Mouse (Mus musculus) limb, embryonic 11.5 days (tissue): ENCODE results near the gene Ushbp1. TPM values are rescaled to one million over a fixed set of nuclear protein-coding genes. Genes with fewer than 3 reads are reported as not detected.
A peak's percentile ranks its signal among the peaks of the same experiment; 100 is the strongest.

Source experiments
- ATAC-seq: fragments of 200-750 bp; cut with Nextera tagmentation; 2 replicates; pipeline ENCODE4 v1.8.0; 2017; ENCODE audit warnings: low read depth; ENCODE audit not compliant: insufficient number of reproducible peaks, low FRiP score, low TSS enrichment
- DNase-seq: peaks from one replicate; pipeline ENCODE4 v3.0.0-alpha.2; 2015; ENCODE audit warnings: low spot score
- H3K27ac ChIP-seq: fragments of 300-500 bp; sonication (generic); replicated peaks from 2 replicates; pipeline ENCODE4 v1.5.1; 2014; ENCODE audit warnings: low read depth, mild to moderate bottlenecking, low read length
- H3K27me3 ChIP-seq: fragments of 300-500 bp; sonication (generic); 2 replicates; pipeline ENCODE4 v1.6.1; 2014; ENCODE audit warnings: mild to moderate bottlenecking, low read length, mixed read lengths; ENCODE audit not compliant: control insufficient read depth, insufficient read depth
- H3K36me3 ChIP-seq: fragments of 300-500 bp; sonication (generic); 2 replicates; pipeline ENCODE4 v1.6.1; 2014; ENCODE audit warnings: mild to moderate bottlenecking, low read length, moderate library complexity, mixed read lengths; ENCODE audit not compliant: control insufficient read depth, insufficient read depth
- H3K4me1 ChIP-seq: fragments of 300-500 bp; sonication (generic); 2 replicates; pipeline ENCODE4 v1.6.1; 2014; ENCODE audit warnings: low read length, mixed read lengths; ENCODE audit not compliant: control insufficient read depth, insufficient read depth
- H3K4me2 ChIP-seq: fragments of 300-500 bp; sonication (generic); 2 replicates; pipeline ENCODE4 v1.6.1; 2014; ENCODE audit warnings: low read depth, mild to moderate bottlenecking, moderate library complexity; ENCODE audit not compliant: severe bottlenecking
- H3K4me3 ChIP-seq: fragments of 300-500 bp; sonication (generic); 2 replicates; pipeline ENCODE4 v1.5.1; 2014; ENCODE audit warnings: low read depth, low read length
- H3K9ac ChIP-seq: fragments of 300-500 bp; sonication (generic); 2 replicates; pipeline ENCODE4 v1.6.1; 2014; ENCODE audit warnings: mild to moderate bottlenecking, low read length
- H3K9me3 ChIP-seq: fragments of 300-500 bp; sonication (generic); 2 replicates; pipeline ENCODE4 v1.6.1; 2016; ENCODE audit warnings: low read length; ENCODE audit not compliant: control insufficient read depth
- WGBS: fragments of 180-500 bp; shearing (Covaris S2); extraction: QIAGEN DNeasy Blood & Tissue Kit; methylation state at CpG from one replicate; pipeline ENCODE4 v1.1.7; 2014; 5-methylcytosine and 5-hydroxymethylcytosine counted together
- polyA plus RNA-seq: library from polyadenylated mRNA; unstranded; fragments of >200 nt; fragmentation: Nextera tagmentation; extraction: Ambion mirVana; gene quantifications from 2 replicates; pipeline ENCODE4 v1.2.1, GENCODE M21; 2014

Ushbp1 gene
- polyA plus RNA-seq, 1 experiment from 2014 or later = 3.4 TPM

DNA sequence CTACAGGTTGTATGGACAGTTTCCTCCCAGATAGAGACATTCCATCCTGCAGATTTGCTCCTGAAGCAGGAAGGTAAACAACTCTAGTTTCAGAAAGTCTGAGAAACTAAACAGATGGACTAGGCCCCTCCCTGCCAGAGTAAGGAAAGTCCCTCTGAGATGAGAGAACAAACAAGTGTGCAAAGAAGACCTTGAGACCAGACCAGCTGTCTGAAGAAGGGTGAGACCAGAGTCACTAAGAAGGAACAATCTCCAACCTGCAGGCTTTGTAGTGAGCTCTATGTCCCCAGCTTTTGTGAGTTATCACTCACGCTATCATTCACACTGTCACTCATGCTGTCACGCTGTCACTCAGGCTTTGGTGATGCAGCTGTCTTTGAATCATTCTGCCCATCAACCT, 3.9 kb downstream of the Ushbp1 start:
- no peak overlapping the region for H3K4me2 ChIP-seq
- 95% methylated on average over 2 of the region's 2 CpGs for WGBS

DNA sequence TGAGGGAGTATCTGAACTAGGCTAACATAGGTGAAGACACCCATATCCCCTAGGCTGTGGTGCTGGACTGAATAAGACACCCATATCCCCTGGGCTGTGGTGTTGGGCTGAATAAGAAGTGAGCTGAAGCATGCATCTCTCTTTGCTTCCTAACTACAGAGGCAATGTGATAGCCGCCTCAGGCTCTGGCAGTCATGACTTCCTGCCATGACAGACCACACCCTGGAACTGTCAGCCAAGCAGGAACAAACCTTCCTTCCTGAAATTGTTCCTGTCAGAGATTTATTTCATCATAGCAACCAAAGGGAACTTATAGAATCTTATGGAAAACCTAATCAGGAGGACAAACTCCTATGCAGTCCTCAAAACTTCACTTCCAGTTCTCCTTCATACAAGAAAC, 7.3 kb downstream of the Ushbp1 start:
- Histone ChIP-seq H3K9me3 (no peaks in the 10 kb centered on the region), H3K4me2 (no peak overlapping the region), H3K27ac (no peak overlapping the region), H3K27me3 (no peaks in the 10 kb centered on the region), H3K36me3 (no peaks in the 10 kb centered on the region), H3K4me3 (no peak overlapping the region), H3K4me1 (no peaks in the 10 kb centered on the region; the same call in 1 of the 2 replicates), H3K9ac (no peak overlapping the region)
- WGBS = 64% methylated on average over 1 of the region's 1 CpGs
- ATAC-seq (no peak), DNase-seq (no peak)

More for the DNA sequence above, 3.9 kb downstream of the Ushbp1 start:
- DNase-seq (no peak), ATAC-seq (no peak)
- Histone ChIP-seq H3K4me1 (no peaks in the 10 kb centered on the region), H3K27me3 (no peaks in the 10 kb centered on the region), H3K4me3 (no peak overlapping the region), H3K9ac (no peak overlapping the region), H3K27ac (no peak overlapping the region), H3K9me3 (no peaks in the 10 kb centered on the region; the same call in 1 of the 2 replicates), H3K36me3 (no peaks in the 10 kb centered on the region)

DNA sequence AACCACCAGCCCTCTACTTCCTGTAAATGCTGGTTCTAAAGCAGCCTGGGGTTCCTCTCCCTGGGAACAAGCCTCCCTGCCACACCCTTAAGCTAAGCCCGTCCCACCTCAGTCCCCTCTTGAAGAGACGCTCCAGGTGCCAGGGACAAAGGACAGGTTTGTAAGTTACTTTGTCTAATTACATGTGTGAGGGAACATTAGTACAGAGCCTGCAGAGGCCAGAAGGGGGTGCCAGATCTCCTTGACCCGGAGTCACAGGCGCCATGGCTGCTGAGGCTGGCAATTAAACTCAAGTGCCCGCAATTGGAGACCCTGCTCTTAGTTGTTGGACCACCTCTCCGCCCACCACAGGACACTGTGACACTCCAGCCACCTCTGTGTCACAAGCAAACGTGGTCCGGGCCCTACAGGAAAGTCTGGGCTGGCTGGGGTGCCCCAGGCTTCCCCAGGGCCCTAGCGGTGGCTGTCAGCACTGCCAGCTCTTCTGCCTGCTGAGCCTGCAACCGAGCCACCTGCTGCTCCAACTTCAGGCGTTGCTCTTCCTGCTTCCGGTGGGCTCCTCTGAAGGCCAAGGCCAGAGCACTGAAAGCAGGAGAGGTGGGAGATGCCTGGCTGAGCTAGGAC, 10.3 kb downstream of the Ushbp1 start:
- WGBS = 71% methylated on average over 12 of the region's 12 CpGs
- no peaks in the 10 kb centered on the region for H3K9me3 ChIP-seq
- no peak overlapping the region for H3K4me2 ChIP-seq
- no peak overlapping the region for H3K4me3 ChIP-seq
- ATAC-seq (no peak), DNase-seq (no peak)
- no peak overlapping the region for H3K27ac ChIP-seq
- peaks cover 6% of the 10 kb centered on the region for H3K4me1 ChIP-seq
- no peaks in the 10 kb centered on the region for H3K27me3 ChIP-seq
- H3K9ac ChIP-seq = no peak overlapping the region
- no peaks in the 10 kb centered on the region for H3K36me3 ChIP-seq

DNA sequence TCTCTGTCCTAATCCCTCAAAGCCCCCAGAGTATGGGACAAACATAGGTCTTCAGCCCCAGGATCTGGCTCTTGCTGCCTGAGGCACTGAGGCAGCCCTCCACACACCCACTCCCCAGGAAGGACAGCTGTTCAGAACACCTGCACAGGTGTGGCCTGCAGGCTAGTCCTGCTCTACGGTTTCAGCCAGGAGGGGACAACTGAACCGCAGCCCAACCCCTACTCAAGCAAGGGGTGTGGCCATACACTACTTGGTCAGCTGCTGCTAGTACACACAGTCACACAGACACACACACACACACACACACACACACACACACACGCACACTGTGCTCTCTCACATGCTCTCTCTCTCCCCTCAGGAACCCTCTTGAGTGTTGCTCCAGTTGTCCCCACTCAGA, 11.7 kb downstream of the Ushbp1 start:
- WGBS = 55% methylated on average over 3 of the region's 3 CpGs
- no peaks in the 10 kb centered on the region for H3K27me3 ChIP-seq
- no peak overlapping the region for H3K4me3 ChIP-seq
- no peak for ATAC-seq
- no peaks in the 10 kb centered on the region for H3K9me3 ChIP-seq
- H3K36me3 ChIP-seq = no peaks in the 10 kb centered on the region; the same call in 1 of the 2 replicates
- peaks cover 17% of the 10 kb centered on the region for H3K4me1 ChIP-seq
- no peak overlapping the region for H3K27ac ChIP-seq
- H3K4me2 ChIP-seq = no peak overlapping the region
- no peak for DNase-seq
- no peak overlapping the region for H3K9ac ChIP-seq

DNA sequence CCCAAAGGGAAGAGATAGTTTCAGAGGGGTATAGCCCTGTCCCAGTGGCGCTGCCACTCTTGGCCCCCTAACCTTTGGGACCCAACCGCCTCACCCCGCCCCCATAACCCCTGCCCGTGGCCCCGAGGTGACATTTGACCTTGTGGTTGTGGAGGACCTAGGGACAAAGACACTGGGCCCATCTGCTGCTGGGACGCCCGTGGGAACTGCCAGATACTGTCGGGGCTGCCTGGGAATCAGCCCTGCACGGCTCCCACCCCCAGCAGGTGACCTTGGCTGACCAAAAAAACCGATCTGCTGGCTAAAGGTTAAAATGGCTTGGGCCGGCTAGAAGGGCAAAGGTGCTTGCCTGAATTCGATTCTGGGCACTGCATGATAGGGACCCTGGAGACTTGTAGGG, 12.2 kb downstream of the Ushbp1 start:
- Histone ChIP-seq H3K4me1 (peaks cover 17% of the 10 kb centered on the region), H3K9ac (no peak overlapping the region; the same call in 1 of the 2 replicates)
- DNase-seq = no peak

DNA sequence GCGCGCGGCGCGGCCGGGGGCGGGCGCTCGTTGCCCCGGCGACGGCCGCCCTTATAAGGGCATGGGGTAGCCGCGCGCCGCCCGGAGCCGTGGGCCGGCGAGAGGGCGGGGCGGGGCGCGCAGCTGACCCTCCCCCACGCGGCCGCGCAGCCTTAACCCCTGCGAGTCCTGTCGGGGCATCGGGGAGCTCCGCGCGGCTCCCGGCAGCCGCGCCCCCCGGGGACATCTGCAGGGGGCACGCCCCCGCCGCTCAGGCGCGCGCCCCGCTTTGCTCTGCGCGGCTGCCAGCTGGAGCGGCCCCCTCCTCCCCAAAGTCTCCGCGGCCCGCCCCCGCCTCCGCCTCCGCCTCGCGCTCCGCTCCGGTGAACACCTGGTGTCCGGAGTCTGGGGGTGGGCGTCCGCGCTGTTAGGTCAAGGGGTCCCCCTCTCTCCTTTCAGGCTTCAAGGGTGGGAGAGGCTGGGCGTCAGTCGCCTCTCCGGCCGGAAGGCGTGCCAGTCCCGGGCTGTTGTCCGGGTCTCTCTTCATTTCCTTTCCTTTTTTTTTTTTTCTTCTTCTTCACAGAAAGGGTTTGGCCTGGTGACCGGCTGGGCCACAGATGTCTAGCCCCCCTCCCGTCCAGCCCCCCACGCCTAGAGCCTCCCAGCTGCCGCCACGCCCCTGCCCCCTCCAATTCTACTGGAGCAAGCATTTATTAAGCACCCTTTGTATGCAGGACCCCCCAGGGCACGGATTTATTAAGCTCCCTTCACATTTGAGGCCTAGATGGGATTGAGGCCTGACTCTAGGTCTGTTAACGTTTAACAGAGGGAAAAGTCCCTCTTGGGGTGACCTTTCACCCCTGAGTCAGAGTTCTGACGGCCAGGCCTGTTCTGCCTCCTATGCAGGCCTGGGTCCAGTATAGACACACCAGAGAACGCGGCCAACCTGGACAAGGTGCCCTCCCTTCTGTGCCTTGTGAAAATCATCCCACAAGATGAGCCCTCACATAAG, 13.3 kb downstream of the Ushbp1 start:
- Histone ChIP-seq H3K4me1 (peaks cover 17% of the 10 kb centered on the region), H3K27ac (peak overlapping the region; percentile 91), H3K4me3 (peak overlapping the region; percentile 92), H3K4me2 (peak overlapping the region; percentile 98), H3K36me3 (peaks cover 4% of the 10 kb centered on the region; the same call in 1 of the 2 replicates), H3K27me3 (no peaks in the 10 kb centered on the region), H3K9ac (peak overlapping the region; percentile 90), H3K9me3 (no peaks in the 10 kb centered on the region)
- ATAC-seq (peak; percentile 87), DNase-seq (peak; percentile 91)
- WGBS = 1% methylated on average over 58 of the region's 80 CpGs

More for the DNA sequence above, 12.2 kb downstream of the Ushbp1 start:
- WGBS = 27% methylated on average over 12 of the region's 12 CpGs
- no peak for ATAC-seq
- H3K36me3 ChIP-seq = no peaks in the 10 kb centered on the region; the same call in 1 of the 2 replicates
- peak overlapping the region; percentile 91; the same call in 1 of the 2 replicates for H3K27ac ChIP-seq
- no peaks in the 10 kb centered on the region for H3K9me3 ChIP-seq
- H3K4me2 ChIP-seq = no peak overlapping the region
- no peaks in the 10 kb centered on the region for H3K27me3 ChIP-seq
- H3K4me3 ChIP-seq = no peak overlapping the region

DNA sequence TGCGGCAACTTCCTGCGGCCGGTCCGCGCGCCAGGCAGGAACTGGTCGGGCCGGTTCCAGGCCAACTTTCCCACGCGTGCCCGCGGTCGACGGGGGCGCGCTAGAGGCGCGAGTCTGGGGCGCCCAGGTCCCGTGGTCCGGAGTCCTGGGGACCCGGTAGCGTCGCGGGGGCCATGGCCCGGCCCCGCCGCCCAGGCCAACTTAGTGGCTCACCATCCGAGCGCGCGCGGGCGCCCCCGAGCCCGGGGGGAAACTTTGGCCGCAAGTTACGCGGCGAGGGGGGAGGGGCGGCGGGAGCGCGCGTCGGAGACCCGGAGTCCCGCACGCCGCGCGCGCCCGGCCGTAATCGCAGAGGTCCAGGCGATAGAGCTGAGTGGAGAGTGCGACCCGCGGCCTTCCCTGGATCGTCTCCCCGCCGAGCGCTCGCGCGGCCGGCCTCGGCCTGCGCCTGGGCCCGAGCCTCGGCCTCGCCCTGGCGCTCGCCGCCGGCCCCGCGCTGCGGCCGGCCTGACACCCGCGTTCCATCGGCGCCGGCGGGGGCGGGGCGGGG, 14.1 kb downstream of the Ushbp1 start, which contains the start of gene Nr2f6:
Gene Nr2f6, minus strand, starts transcription at position 540 of the 550 bp plus-strand sequence.
- Histone ChIP-seq H3K4me2 (peak within 1 kb of the TSS; percentile 98), H3K9ac (peak within 1 kb of the TSS; percentile 90), H3K27ac (peak within 1 kb of the TSS; percentile 91), H3K9me3 (no peaks in the 10 kb centered on the region), H3K27me3 (no peaks in the 10 kb centered on the region), H3K36me3 (peaks cover 7% of the 10 kb centered on the region; the same call in 1 of the 2 replicates), H3K4me1 (peaks cover 25% of the 10 kb centered on the region), H3K4me3 (peak within 1 kb of the TSS; percentile 92)
- peak; percentile 83 for DNase-seq
- ATAC-seq = peak; percentile 8; the same call in 1 of the 2 replicates
- WGBS = under 1% methylated on average over 60 of the region's 89 CpGs
